Mouse (Mus musculus) forebrain, embryonic 10.5 days (tissue): ENCODE measurements around the gene Usp6nl. TPM values are rescaled to one million over a fixed set of nuclear protein-coding genes. Genes with fewer than 3 reads are reported as not detected.

ENCODE experiments used
- DNase-seq: peaks from one replicate; pipeline ENCODE4 v3.0.0-alpha.2; 2017; ENCODE audit warnings: low spot score; ENCODE audit errors: extremely low spot score
- H3K27ac ChIP-seq: fragments of 300-500 bp; sonication (generic); 2 replicates; pipeline ENCODE4 v1.5.1; 2016; ENCODE audit warnings: mild to moderate bottlenecking
- H3K27me3 ChIP-seq: fragments of 300-500 bp; sonication (generic); 2 replicates; pipeline ENCODE4 v1.6.1; 2016; ENCODE audit warnings: mild to moderate bottlenecking; ENCODE audit not compliant: poor library complexity, severe bottlenecking
- H3K36me3 ChIP-seq: fragments of 300-500 bp; sonication (generic); replicated peaks from 2 replicates; pipeline ENCODE4 v1.6.1; 2016; ENCODE audit warnings: mild to moderate bottlenecking, moderate library complexity
- H3K4me1 ChIP-seq: fragments of 300-500 bp; sonication (generic); 2 replicates; pipeline ENCODE4 v1.6.1; 2016
- H3K4me3 ChIP-seq: fragments of 300-500 bp; sonication (generic); 2 replicates; pipeline ENCODE4 v1.5.1; 2016; ENCODE audit warnings: mild to moderate bottlenecking, moderate library complexity
- H3K9me3 ChIP-seq: fragments of 300-500 bp; sonication (generic); 2 replicates; pipeline ENCODE4 v1.6.1; 2016; ENCODE audit warnings: mild to moderate bottlenecking, moderate library complexity
- WGBS: fragments of 180-500 bp; shearing (Covaris S2); methylation state at CpG from one replicate; pipeline ENCODE4 v1.1.7; 2016; 5-methylcytosine and 5-hydroxymethylcytosine counted together
- polyA plus RNA-seq: library from polyadenylated mRNA; unstranded; fragments of >200 nt; fragmentation: Nextera tagmentation; extraction: Ambion mirVana; gene quantifications from 2 replicates; pipeline ENCODE4 v1.2.1, GENCODE M21; 2016

The Usp6nl gene
- polyA plus RNA-seq, 1 experiment from 2014 or later = 9.7 TPM

DNA sequence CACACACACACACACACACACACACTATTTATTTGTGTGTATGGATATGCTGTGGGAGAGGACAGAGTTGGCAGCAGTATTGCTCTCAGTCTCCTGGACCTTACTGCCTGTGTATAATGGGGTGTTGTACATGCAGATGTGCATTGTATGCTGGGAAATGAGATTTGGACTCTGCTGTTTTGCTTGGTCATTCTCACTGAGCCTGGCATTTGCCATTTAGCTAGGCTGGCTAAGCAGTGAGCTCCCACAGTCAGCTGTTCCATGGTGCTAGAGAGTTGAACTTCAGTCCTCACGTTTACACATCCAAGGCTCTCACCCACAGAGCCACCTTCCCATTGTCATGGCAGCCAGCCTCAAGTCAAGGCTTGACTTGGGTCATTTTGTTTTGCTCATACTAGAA, 90.2 kb downstream of the Usp6nl start:
- WGBS = 76% methylated on average over 1 of the region's 1 CpGs
- Histone ChIP-seq H3K36me3 (peaks cover 58% of the 10 kb centered on the region), H3K4me1 (peaks cover 2% of the 10 kb centered on the region; the same call in 1 of the 2 replicates), H3K9me3 (no peaks in the 10 kb centered on the region), H3K4me3 (no peak overlapping the region), H3K27ac (no peak overlapping the region), H3K27me3 (no peaks in the 10 kb centered on the region)
- no peak for DNase-seq

DNA sequence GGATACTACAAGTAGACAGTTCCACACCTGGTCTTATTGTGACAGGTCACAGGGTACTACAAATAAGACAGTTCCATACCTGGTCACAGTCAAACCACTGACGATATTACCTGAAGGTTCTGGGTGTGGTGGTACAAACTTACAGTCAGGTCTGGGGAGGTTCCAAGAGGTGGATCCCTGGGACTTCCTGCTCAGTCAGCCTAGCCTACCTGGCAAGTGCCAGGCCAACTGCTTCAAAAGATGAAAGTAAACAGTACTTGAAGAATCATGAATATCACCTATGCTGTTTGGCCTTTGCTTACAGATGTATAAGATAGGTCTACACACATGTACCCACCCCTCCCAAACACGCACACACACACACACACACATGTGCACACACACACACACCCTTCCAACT, 91.3 kb downstream of the Usp6nl start:
- no peaks in the 10 kb centered on the region for H3K9me3 ChIP-seq
- peaks cover 63% of the 10 kb centered on the region for H3K36me3 ChIP-seq
- WGBS = 93% methylated on average over 2 of the region's 2 CpGs
- DNase-seq = no peak
- no peaks in the 10 kb centered on the region; the same call in 1 of the 2 replicates for H3K4me1 ChIP-seq
- no peaks in the 10 kb centered on the region for H3K27me3 ChIP-seq
- H3K27ac ChIP-seq = no peak overlapping the region
- H3K4me3 ChIP-seq = no peak overlapping the region

DNA sequence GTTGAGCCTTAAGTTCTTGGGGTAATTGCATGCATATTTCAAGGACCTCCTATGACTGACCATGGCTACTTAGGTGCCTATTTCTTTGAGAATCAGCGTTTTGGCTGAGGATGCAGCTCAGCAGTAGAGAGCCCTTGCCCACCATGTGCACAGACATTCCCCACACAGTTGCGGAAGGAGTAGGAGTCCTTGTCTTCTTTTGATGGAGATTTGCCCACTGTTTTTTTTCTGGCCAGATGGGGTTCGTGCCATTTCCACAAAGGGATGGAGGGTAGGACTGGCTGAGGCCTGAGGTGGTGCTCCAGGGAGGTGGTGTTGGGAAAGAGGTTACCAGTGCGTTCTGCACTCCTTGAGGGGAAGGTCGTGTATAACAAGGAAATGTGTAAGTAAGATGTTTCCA, 91.9 kb downstream of the Usp6nl start:
- no peak for DNase-seq
- Histone ChIP-seq H3K36me3 (peaks cover 58% of the 10 kb centered on the region), H3K9me3 (no peaks in the 10 kb centered on the region), H3K27ac (no peak overlapping the region), H3K4me3 (no peak overlapping the region), H3K4me1 (no peaks in the 10 kb centered on the region; the same call in 1 of the 2 replicates), H3K27me3 (no peaks in the 10 kb centered on the region)
- 91% methylated on average over 5 of the region's 5 CpGs for WGBS

DNA sequence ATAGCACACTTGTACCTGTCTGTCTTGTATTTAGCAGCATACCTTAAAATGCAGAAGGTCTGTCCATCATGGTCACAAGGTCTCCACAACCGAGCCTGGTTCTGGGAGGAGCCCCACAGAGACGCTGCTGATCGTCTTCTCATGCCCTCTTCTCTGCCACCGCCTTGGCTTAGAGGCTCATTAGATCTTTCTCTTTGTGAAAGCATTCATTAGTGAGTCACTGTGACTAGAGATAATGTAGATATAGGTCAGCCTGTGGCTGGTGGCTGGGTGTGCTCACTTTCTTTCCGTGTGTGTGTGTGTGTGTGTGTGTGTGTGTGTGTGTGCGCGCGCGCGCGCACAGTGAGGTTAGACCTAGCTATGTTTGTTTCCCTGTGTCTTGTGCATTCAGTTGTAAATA, 94.7 kb downstream of the Usp6nl start:
- no peak for DNase-seq
- H3K9me3 ChIP-seq = no peaks in the 10 kb centered on the region
- WGBS = 93% methylated on average over 11 of the region's 11 CpGs
- H3K36me3 ChIP-seq = peaks cover 54% of the 10 kb centered on the region
- no peaks in the 10 kb centered on the region for H3K4me1 ChIP-seq
- no peak overlapping the region for H3K27ac ChIP-seq
- H3K27me3 ChIP-seq = no peaks in the 10 kb centered on the region
- H3K4me3 ChIP-seq = no peak overlapping the region

DNA sequence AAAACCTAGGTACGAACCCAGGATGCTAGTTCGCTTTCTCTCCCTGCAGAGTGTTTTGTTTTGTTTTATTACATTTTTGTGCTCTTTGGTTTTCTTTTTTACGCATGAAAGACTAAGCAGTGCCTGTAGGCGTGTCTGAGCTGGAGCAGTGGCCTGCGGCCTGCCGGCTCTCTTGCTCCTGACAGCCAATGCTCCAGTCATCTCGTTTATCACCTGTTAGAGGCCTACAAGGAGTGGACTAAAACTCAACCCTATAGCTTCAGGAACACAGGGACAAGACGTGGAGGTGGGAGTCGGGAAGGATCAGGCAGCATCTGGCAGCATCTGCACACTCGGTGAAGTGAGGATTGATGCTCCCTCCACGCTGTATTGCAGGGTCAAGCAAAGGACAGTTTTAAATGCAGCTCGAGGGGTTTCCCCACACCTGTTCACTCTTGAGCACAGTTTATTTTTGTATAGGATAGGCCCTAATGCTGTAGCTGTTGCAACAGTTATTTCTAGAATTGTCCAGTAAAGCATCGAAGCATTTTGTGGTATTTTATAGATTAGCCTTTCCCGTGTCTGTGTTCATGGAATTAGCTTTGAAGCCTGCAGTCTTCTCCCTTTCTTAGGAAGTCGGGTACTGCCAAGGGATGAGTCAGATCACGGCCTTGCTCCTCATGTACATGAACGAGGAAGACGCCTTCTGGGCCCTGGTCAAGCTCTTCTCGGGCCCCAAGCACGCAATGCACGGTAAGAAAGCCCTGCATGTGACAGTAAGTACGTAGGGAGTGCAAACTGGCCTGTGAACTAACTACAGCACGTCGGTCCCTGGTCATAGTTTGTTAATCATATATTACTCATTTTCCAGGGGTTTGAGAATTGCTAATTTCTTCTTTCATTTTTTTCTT, 101.4 kb downstream of the Usp6nl start:
- no peak overlapping the region for H3K4me3 ChIP-seq
- H3K27me3 ChIP-seq = no peaks in the 10 kb centered on the region
- no peak overlapping the region for H3K27ac ChIP-seq
- H3K4me1 ChIP-seq = no peaks in the 10 kb centered on the region
- H3K9me3 ChIP-seq = no peaks in the 10 kb centered on the region
- DNase-seq = no peak
- H3K36me3 ChIP-seq = peaks cover 82% of the 10 kb centered on the region
- WGBS = 92% methylated on average over 24 of the region's 24 CpGs

DNA sequence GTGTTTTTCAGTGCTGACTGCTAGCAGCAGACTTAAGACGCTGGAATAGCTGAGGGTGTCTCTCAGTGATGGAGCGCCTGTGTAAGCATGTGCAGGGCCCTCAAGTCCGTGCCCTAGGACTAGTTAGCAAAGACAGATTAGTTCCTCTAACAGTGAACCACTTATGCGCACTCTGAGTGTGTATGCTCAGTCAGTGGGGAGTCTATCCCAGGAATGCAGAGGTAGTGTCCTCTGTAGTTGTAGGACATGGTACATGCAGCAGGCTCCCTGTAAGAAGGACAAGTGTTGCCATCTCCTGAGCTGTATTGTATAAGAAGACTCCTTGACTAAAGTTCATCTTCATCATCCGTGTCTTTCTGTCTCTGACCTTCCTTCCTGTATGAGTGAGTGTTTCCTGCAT, 102.4 kb downstream of the Usp6nl start:
- no peak overlapping the region for H3K4me3 ChIP-seq
- no peak overlapping the region for H3K27ac ChIP-seq
- H3K4me1 ChIP-seq = no peaks in the 10 kb centered on the region
- 93% methylated on average over 5 of the region's 5 CpGs for WGBS
- no peaks in the 10 kb centered on the region for H3K9me3 ChIP-seq
- H3K27me3 ChIP-seq = no peaks in the 10 kb centered on the region
- no peak for DNase-seq
- peaks cover 86% of the 10 kb centered on the region for H3K36me3 ChIP-seq

DNA sequence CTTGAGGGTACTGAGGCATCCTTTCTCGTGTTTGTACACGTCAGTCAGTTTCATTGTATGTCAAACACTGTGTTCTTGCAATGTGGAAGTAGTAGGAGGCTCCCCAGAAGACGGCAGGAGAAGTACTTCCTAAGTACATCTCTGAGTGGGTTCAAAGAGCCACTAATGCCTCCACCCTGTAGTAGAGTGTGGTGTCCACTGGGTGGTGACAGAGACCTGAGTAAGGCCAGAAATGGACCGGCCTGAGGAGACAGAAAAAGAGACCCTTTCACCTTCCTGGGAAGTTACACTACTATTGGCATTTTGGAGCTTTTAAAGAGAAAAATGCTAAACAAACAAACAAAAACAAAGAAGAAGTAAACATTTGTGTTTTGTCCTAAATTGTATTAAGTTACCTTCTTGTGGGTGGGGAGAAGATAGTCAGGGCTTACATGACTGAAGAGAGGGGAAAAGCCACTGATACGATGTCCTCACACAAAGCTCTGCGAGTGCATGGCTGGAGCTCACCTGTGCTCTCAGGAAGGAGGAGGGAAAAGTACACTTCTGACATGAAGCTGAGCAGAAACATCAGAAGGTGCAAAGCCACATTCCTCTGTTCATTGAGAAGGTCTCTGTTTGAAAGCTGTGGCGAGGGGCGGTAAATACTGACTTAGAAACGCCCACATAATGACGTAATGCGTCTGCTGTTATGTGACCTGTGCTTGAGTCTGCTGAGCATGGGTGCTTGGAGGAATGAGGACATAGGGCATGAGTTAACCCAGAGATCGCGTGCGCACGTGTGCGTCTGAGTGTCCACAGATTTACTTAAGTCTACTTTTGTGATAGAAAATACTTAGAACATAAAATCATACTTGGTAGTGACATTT, 113.9 kb downstream of the Usp6nl start:
- Histone ChIP-seq H3K27ac (no peak overlapping the region), H3K9me3 (no peaks in the 10 kb centered on the region), H3K4me3 (no peak overlapping the region), H3K4me1 (no peaks in the 10 kb centered on the region), H3K36me3 (peaks cover 70% of the 10 kb centered on the region), H3K27me3 (no peaks in the 10 kb centered on the region)
- WGBS = 87% methylated on average over 16 of the region's 16 CpGs
- DNase-seq = peak; percentile 42

DNA sequence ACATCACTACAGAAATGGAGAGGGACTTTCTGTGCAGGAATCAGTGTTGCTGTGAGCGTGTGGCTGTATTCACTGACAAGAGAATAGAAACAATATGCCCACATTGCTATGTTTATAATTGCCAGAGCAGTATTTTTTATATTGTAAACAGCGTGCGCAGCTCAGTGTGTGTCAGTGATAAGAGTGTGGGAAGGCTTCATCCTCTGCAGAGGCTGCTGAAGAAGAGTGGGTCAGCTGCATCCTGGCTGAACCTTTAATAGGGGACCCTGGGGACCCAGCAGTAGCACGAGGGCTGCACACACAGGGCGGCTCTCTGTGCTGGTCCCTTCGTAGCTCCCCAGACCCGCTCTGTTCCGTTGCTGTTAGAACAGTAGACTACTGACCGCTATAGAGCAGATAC, 119.2 kb downstream of the Usp6nl start:
- H3K27me3 ChIP-seq = no peaks in the 10 kb centered on the region
- 94% methylated on average over 9 of the region's 9 CpGs for WGBS
- no peak overlapping the region for H3K4me3 ChIP-seq
- no peaks in the 10 kb centered on the region for H3K9me3 ChIP-seq
- H3K27ac ChIP-seq = no peak overlapping the region
- H3K4me1 ChIP-seq = no peaks in the 10 kb centered on the region
- DNase-seq = no peak
- H3K36me3 ChIP-seq = peaks cover 53% of the 10 kb centered on the region

DNA sequence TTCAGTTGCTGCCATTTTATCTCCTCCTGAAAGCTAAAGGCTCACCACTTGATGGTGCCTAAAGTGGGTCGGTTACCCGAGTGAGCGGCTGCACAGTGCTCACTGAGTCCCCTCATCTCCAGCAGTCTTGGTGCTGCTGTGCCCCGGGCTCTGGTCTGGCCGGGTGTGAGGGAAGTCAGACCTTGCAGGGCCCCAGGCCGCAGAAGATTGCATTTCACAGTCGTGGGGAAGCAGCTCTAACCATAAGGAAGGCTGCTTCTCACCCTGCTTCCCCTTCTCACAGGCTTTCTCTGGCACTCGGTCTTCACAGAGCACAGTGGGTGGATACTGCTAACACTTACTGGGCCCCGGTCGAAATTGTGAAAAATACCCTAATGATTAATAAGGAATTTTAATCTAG, 119.8 kb downstream of the Usp6nl start:
- Histone ChIP-seq H3K36me3 (peaks cover 48% of the 10 kb centered on the region), H3K4me3 (no peak overlapping the region), H3K27ac (no peak overlapping the region), H3K9me3 (no peaks in the 10 kb centered on the region), H3K4me1 (no peaks in the 10 kb centered on the region), H3K27me3 (no peaks in the 10 kb centered on the region)
- no peak for DNase-seq
- WGBS = 85% methylated on average over 10 of the region's 10 CpGs

DNA sequence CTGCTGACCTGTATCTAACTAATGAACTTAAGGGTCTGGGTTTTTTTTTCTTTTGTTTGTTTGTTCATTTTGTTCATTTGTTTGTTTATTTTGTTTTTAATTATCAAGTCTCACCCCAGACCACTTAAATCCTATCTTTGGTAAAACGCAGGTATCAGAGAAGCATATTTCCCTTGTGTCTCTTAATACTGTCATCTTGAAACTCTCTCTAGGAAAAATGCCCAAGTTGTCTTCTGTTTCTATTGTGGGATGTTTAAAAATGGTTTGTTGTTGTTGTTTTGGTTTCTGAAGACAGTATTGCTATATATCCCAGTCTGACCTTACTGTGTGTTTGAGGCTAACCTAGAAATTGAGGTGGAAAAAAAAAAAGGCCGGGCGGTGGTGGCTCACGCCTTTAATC, 121.5 kb downstream of the Usp6nl start:
- peaks cover 40% of the 10 kb centered on the region for H3K36me3 ChIP-seq
- WGBS = 94% methylated on average over 4 of the region's 4 CpGs

DNA sequence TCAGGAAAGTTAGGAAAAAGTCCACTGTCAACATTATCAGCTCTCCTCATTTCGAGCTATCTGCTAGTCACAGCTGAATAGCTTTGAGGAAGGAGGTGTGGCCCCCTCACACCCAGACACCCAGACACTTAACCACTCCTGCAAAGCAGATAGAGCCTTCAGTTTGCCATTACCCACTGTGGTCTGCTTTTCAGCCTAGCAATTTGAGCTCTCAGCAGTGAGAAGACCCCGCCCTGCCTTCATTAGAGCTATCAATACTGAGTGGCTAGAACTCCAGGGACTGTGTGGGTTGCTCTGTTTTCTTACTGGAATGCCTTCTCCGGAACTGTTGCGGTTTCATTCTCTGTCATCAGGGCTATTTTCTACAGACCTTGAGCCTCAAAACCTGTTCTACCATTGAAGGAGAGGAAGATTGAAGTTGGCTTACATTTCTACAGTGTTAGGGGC, 122.3 kb downstream of the Usp6nl start:
- WGBS = 91% methylated on average over 4 of the region's 4 CpGs
- Histone ChIP-seq H3K36me3 (peaks cover 40% of the 10 kb centered on the region), H3K9me3 (no peaks in the 10 kb centered on the region), H3K27ac (no peak overlapping the region), H3K27me3 (no peaks in the 10 kb centered on the region), H3K4me3 (no peak overlapping the region), H3K4me1 (no peaks in the 10 kb centered on the region)
- DNase-seq = no peak

More for the DNA sequence above, 121.5 kb downstream of the Usp6nl start:
- no peak for DNase-seq
- Histone ChIP-seq H3K4me3 (no peak overlapping the region), H3K9me3 (no peaks in the 10 kb centered on the region), H3K4me1 (no peaks in the 10 kb centered on the region), H3K27me3 (no peaks in the 10 kb centered on the region), H3K27ac (no peak overlapping the region)

DNA sequence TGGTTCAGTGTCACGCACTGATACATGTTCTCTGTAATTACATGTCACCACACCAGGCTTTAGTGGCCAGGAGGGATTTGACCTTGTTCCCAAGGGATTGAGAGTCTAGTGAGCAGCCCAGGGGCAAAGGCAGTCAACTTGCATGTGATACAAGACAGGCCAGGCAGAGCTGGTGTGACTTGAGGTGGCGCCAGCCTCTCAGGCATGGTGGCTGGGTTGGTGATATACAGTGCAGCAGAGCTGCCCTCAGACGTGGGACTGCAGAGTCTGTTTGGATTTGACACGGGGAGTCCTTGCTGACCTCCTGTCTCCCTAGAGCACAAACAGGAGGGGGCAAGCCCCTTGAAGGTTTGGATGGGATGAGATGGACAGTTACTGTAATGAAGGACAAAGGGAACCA, 123.4 kb downstream of the Usp6nl start:
- Histone ChIP-seq H3K9me3 (no peaks in the 10 kb centered on the region), H3K36me3 (peaks cover 30% of the 10 kb centered on the region), H3K27me3 (no peaks in the 10 kb centered on the region), H3K27ac (no peak overlapping the region), H3K4me1 (no peaks in the 10 kb centered on the region), H3K4me3 (no peak overlapping the region)
- no peak for DNase-seq
- 81% methylated on average over 4 of the region's 4 CpGs for WGBS

DNA sequence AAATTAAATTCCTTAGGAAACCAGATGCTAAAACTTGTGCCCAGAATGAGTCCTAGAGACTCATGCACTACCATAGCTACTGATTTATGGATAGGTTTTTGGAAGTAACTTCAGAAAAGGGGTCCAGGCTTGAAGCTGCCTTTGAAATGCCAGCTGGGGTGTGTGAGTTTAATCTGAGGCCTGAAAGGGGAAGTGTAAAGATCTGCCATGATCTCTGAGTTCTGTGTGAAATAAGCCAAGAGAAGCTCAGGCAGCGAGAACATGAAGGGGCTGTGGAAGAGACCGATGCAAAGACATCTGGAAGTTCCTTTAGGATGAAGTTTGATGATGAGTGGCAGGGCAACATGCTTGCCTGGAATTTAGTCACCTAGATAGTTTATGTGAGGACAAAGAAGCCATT, 126.4 kb downstream of the Usp6nl start:
- DNase-seq = no peak
- H3K36me3 ChIP-seq = peaks cover 10% of the 10 kb centered on the region
- 95% methylated on average over 2 of the region's 2 CpGs for WGBS
- no peak overlapping the region for H3K27ac ChIP-seq
- H3K27me3 ChIP-seq = no peaks in the 10 kb centered on the region
- no peak overlapping the region for H3K4me3 ChIP-seq
- no peaks in the 10 kb centered on the region for H3K9me3 ChIP-seq
- H3K4me1 ChIP-seq = no peaks in the 10 kb centered on the region
